Mouse (Mus musculus) embryonic fibroblast, embryonic 13.5 days (primary cell): ENCODE measurements at regions not wholly inside any gene's neighbourhood (a gene's known extent, or its start where the extent isn't known, plus 50 kb on each side); places are given as distances from the start of the nearest gene placed in this dataset.

Experiments
- CTCF ChIP-seq: IDR thresholded peaks from 2 replicates; pipeline ENCODE4 v1.5.1; 2011; ENCODE audit warnings: mild to moderate bottlenecking, control low read depth, low read length, moderate library complexity, borderline replicate concordance; ENCODE audit not compliant: insufficient read depth
- POLR2A ChIP-seq: IDR thresholded peaks from 2 replicates; pipeline ENCODE4 v1.6.1; 2011; ENCODE audit warnings: low read depth, mild to moderate bottlenecking, control low read depth, low read length, moderate library complexity

GRCm38 (mm10) chr13:101570034-101570433, 198.0 kb downstream of the Pik3r1 start:
- TF ChIP-seq POLR2A (no peak), CTCF (no peak)
